Mouse (Mus musculus) heart, postnatal 0 days (tissue): ENCODE results near the gene Nphs1. TPM values are rescaled to one million over a fixed set of nuclear protein-coding genes. Genes with fewer than 3 reads are reported as not detected.

ENCODE experiments used
- ATAC-seq: fragments of 200-750 bp; cut with Nextera tagmentation; 2 replicates; pipeline ENCODE4 v1.8.0; 2017; ENCODE audit warnings: low read depth, moderate number of reproducible peaks, moderate library complexity; ENCODE audit not compliant: insufficient read depth
- DNase-seq: peaks from one replicate; pipeline ENCODE4 v3.0.0-alpha.2; 2016; ENCODE audit warnings: low spot score
- H3K27ac ChIP-seq: fragments of 300-500 bp; sonication (generic); 2 replicates; pipeline ENCODE4 v1.5.1; 2014; ENCODE audit warnings: low read depth, mild to moderate bottlenecking
- H3K27me3 ChIP-seq: fragments of 300-500 bp; sonication (generic); 2 replicates; pipeline ENCODE4 v1.6.1; 2014; ENCODE audit warnings: low read length, mixed read lengths; ENCODE audit not compliant: control insufficient read depth, insufficient read depth
- H3K36me3 ChIP-seq: fragments of 300-500 bp; sonication (generic); replicated peaks from 2 replicates; pipeline ENCODE4 v1.6.1; 2014; ENCODE audit warnings: low read length, mixed read lengths; ENCODE audit not compliant: control insufficient read depth, insufficient read depth
- H3K4me1 ChIP-seq: fragments of 300-500 bp; sonication (generic); 2 replicates; pipeline ENCODE4 v1.6.1; 2014; ENCODE audit warnings: antibody characterized with exemption; ENCODE audit not compliant: control insufficient read depth, insufficient read depth
- H3K4me2 ChIP-seq: fragments of 300-500 bp; sonication (generic); 2 replicates; pipeline ENCODE4 v1.6.1; 2014; ENCODE audit warnings: low read depth, mild to moderate bottlenecking, low read length, moderate library complexity
- H3K4me3 ChIP-seq: fragments of 300-500 bp; sonication (generic); 2 replicates; pipeline ENCODE4 v1.5.1; 2014; ENCODE audit warnings: low read depth, low read length
- H3K9ac ChIP-seq: fragments of 300-500 bp; sonication (generic); replicated peaks from 2 replicates; pipeline ENCODE4 v1.6.1; 2014; ENCODE audit warnings: low read depth, low read length, mixed read lengths
- H3K9me3 ChIP-seq: fragments of 300-500 bp; sonication (generic); replicated peaks from 2 replicates; pipeline ENCODE4 v1.6.1; 2016; ENCODE audit warnings: low read length; ENCODE audit not compliant: control insufficient read depth
- CTCF ChIP-seq: IDR thresholded peaks from 2 replicates; pipeline ENCODE4 v1.5.1; 2016; ENCODE audit warnings: antibody characterized with exemption, control low read depth, low read depth
- EP300 ChIP-seq: IDR thresholded peaks from 2 replicates; pipeline ENCODE4 v1.6.1; 2016; ENCODE audit warnings: antibody characterized with exemption, low read depth
- WGBS: fragments of 180-500 bp; shearing (Covaris S2); extraction: QIAGEN DNeasy Blood & Tissue Kit; methylation state at CpG from one replicate; pipeline ENCODE4 v1.1.7; 2014; 5-methylcytosine and 5-hydroxymethylcytosine counted together
- polyA plus RNA-seq: library from polyadenylated mRNA; unstranded; fragments of >200 nt; fragmentation: Nextera tagmentation; extraction: Ambion mirVana; gene quantifications from 2 replicates; pipeline ENCODE4 v1.2.1, GENCODE M21; 2015
- total RNA-seq: library from RNA; depleted of rRNA; stranded (reverse); fragments of >200 nt; gene quantifications from 2 replicates; pipeline ENCODE4 v1.2.3, GENCODE M21; 2014; ENCODE audit warnings: low replicate concordance

The Nphs1 gene
- total and polyA plus RNA-seq, 2 experiments from 2014 or later: not detected

- DNase-seq (no peak), ATAC-seq (no peak)
- H3K9ac ChIP-seq: no peak overlapping the region
- H3K27me3 ChIP-seq: peaks cover 65% of the 10 kb centered on the region
- H3K4me3 ChIP-seq: no peak overlapping the region
- no peaks in the 10 kb centered on the region for H3K36me3 ChIP-seq
- TF ChIP-seq EP300: no peak
- no peak for TF ChIP-seq CTCF
- no peaks in the 10 kb centered on the region for H3K9me3 ChIP-seq
- WGBS: 4% methylated on average over 25 of the region's 25 CpGs
- H3K4me2 ChIP-seq: no peak overlapping the region
- H3K27ac ChIP-seq: no peak overlapping the region
- no peaks in the 10 kb centered on the region for H3K4me1 ChIP-seq
Observed at GRCm38 (mm10) chr7:30453766-30454165, 4.3 kb upstream of the Nphs1 start.

GRCm38 (mm10) chr7:30454259-30454658, 3.9 kb upstream of the Nphs1 start:
- no peak overlapping the region for H3K4me3 ChIP-seq
- no peak overlapping the region for H3K4me2 ChIP-seq
- DNase-seq: no peak
- no peaks in the 10 kb centered on the region for H3K4me1 ChIP-seq
- no peaks in the 10 kb centered on the region for H3K9me3 ChIP-seq
- no peak overlapping the region for H3K9ac ChIP-seq
- H3K27ac ChIP-seq: no peak overlapping the region
- TF ChIP-seq EP300 (no peak), CTCF (no peak)
- WGBS: 14% methylated on average over 6 of the region's 6 CpGs
- peaks cover 70% of the 10 kb centered on the region for H3K27me3 ChIP-seq
- no peaks in the 10 kb centered on the region for H3K36me3 ChIP-seq
- no peak for ATAC-seq

GRCm38 (mm10) chr7:30456487-30456886, 1.6 kb upstream of the Nphs1 start:
- Histone ChIP-seq H3K36me3 (no peaks in the 10 kb centered on the region), H3K9ac (no peak overlapping the region), H3K4me2 (no peak overlapping the region), H3K9me3 (no peaks in the 10 kb centered on the region), H3K27me3 (peaks cover 90% of the 10 kb centered on the region), H3K4me3 (no peak overlapping the region), H3K27ac (no peak overlapping the region), H3K4me1 (no peaks in the 10 kb centered on the region)
- TF ChIP-seq EP300 (no peak), CTCF (no peak)
- no peak for DNase-seq
- no peak for ATAC-seq
- WGBS: 3% methylated on average over 9 of the region's 9 CpGs

- WGBS: 2% methylated on average over 31 of the region's 31 CpGs
- H3K27ac ChIP-seq: no peak overlapping the region
- no peak overlapping the region for H3K9ac ChIP-seq
- no peaks in the 10 kb centered on the region for H3K36me3 ChIP-seq
- H3K4me2 ChIP-seq: 0 out of 2 replicates have a peak overlapping the region, but pooled peaks have one; percentile 5
- no peak overlapping the region for H3K4me3 ChIP-seq
- no peaks in the 10 kb centered on the region for H3K9me3 ChIP-seq
- ATAC-seq: no peak
- H3K4me1 ChIP-seq: no peaks in the 10 kb centered on the region
- TF ChIP-seq EP300 (no peak), CTCF (no peak)
- H3K27me3 ChIP-seq: peaks cover 91% of the 10 kb centered on the region
- DNase-seq: no peak
Observed at GRCm38 (mm10) chr7:30456911-30457628, 1.0 kb upstream of the Nphs1 start.

GRCm38 (mm10) chr7:30459484-30459883, 1.4 kb downstream of the Nphs1 start:
- no peak overlapping the region for H3K9ac ChIP-seq
- no peak for ATAC-seq
- no peaks in the 10 kb centered on the region for H3K4me1 ChIP-seq
- H3K36me3 ChIP-seq: no peaks in the 10 kb centered on the region
- TF ChIP-seq CTCF (no peak), EP300 (no peak)
- H3K9me3 ChIP-seq: no peaks in the 10 kb centered on the region
- 29% methylated on average over 6 of the region's 6 CpGs for WGBS
- no peak for DNase-seq
- no peak overlapping the region for H3K4me2 ChIP-seq
- H3K4me3 ChIP-seq: no peak overlapping the region
- H3K27me3 ChIP-seq: peaks cover 91% of the 10 kb centered on the region
- H3K27ac ChIP-seq: no peak overlapping the region

- Histone ChIP-seq H3K4me1 (no peaks in the 10 kb centered on the region), H3K27me3 (peaks cover 86% of the 10 kb centered on the region), H3K9me3 (no peaks in the 10 kb centered on the region), H3K4me2 (no peak overlapping the region), H3K4me3 (no peak overlapping the region), H3K36me3 (no peaks in the 10 kb centered on the region), H3K27ac (no peak overlapping the region), H3K9ac (no peak overlapping the region)
- DNase-seq (no peak), ATAC-seq (no peak)
- no peak for TF ChIP-seq CTCF
- no peak for TF ChIP-seq EP300
- WGBS: 40% methylated on average over 7 of the region's 7 CpGs
Observed at GRCm38 (mm10) chr7:30463568-30463967, 5.5 kb downstream of the Nphs1 start.
